Mouse (Mus musculus): ENCODE data around the gene Dtd1.

GRCm38 (mm10) chr2:144668507-144668906 is 68.8 kb downstream of the Dtd1 start:
- TF ChIP-seq POLR2A (IDR thresholded peaks at IDR 0.05; ENCODE audit: borderline replicate concordance, extremely low read depth, insufficient read depth, insufficient read length, poor library complexity, severe bottlenecking) (no peak), CTCF (IDR thresholded peaks at IDR 0.05; ENCODE audit: borderline replicate concordance, extremely low read depth, insufficient read depth, insufficient read length) (no peak)
